Comparison of ENCODE assay signal across 8 mouse cellular contexts in the genomic region with DNA sequence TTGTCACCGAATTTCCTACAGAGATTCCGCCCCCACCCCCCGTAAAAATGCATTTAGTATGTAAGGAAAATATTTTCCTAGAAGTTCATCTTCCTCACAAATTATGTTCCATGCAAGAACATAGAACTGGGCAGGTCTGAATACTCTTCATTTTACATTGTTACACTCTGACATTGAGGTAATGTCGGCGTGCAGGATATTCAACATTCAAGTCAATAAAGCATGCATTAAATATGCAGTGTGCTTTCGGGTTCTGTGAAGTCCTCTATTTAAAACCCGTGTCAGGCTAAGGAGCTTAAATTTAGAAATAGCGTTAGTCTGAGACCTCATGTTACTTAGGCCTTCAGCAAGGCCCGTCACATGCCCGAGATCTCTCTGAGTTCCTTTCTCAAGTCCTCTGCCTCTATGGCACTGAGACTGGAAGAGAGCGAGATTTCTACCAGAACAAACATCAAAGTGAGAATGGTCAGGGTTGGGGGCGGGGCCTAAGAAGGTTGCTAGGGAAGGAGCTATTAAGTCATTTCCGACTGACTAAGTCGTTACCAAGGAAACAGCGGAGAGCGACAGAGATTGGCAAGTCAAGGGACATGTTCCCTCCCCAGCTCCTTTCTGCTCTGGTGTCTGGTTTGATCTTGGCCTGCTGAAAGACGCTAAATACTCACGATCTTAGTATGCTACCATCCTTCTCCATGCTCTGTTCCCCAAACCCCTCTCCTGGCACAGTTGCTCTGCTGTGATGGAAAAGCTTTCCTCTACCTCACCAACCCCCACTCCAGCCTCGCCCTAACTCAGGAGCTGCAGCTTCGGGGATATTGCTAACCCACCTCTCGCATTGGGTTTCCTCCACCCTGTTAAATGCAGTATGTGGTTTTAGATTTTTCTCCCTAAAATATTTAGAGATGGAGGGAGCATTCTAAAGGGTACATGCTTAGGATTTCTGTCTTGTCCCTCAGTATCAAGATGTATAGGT. TPM values are rescaled to one million over a fixed set of nuclear protein-coding genes. Genes with fewer than 3 reads are reported as not detected.
DNase-seq lines count a peak whose midpoint lies in the region; ATAC-seq and TF ChIP-seq lines count a peak whose summit lies in the region.

No protein-coding gene starts in this region.

- peak overlapping the region; percentile 67 for H3K27ac ChIP-seq in layer of hippocampus, adult 2 months
- H3K27ac ChIP-seq in neural tube, embryonic 13.5 days (replicated peaks) = peak overlapping the region; percentile 73

- ATAC-seq in frontal cortex, adult (ENCODE audit: low TSS enrichment) = peak; percentile 97
- ATAC-seq in hematopoietic stem cell, adult 5-6 weeks (replicated peaks in 1 of 2; ENCODE audit: insufficient read depth in 1 of 2, low FRiP score in 2 of 2, low TSS enrichment in 1 of 2, low read depth in 1 of 2, poor library complexity in 2 of 2, severe bottlenecking in 2 of 2) = peak; percentile 84 to 97
- ATAC-seq in neural tube, embryonic 13.5 days (ENCODE audit: low read depth) = peak; percentile 89

- no peak for TF ChIP-seq CTCF in layer of hippocampus, adult 2 months (conservative IDR thresholded peaks at IDR 0.05)

- peak; percentile 89 for DNase-seq in T-cell, adult 2 months (ENCODE audit: low spot score)
- DNase-seq in cerebellum, postnatal 10 days = peak; percentile 88 to 89
- DNase-seq in layer of hippocampus, adult 2 months (ENCODE audit: low spot score in 2 of 2) = peak; percentile 73 to 78
- DNase-seq in lung, adult 18-20 months = peak; percentile 81 to 86
- peak; percentile 87 for DNase-seq in testis, postnatal 10 days (ENCODE audit: low spot score)

- H3K4me1 ChIP-seq in neural tube, embryonic 13.5 days (replicated peaks) = peaks cover 31% of the 10 kb centered on the region

- H3K9me3 ChIP-seq in neural tube, embryonic 13.5 days = no peaks in the 10 kb centered on the region

- no peaks in the 10 kb centered on the region for H3K36me3 ChIP-seq in neural tube, embryonic 13.5 days

- WGBS in neural tube, embryonic 13.5 days = 23% methylated on average over 21 of the region's 21 CpGs

- peak overlapping the region; percentile 65 for H3K9ac ChIP-seq in neural tube, embryonic 13.5 days

- H3K27me3 ChIP-seq in neural tube, embryonic 13.5 days = no peaks in the 10 kb centered on the region

- peak overlapping the region; percentile 51 for H3K4me2 ChIP-seq in neural tube, embryonic 13.5 days

- H3K4me3 ChIP-seq in layer of hippocampus, adult 2 months = peak overlapping the region; percentile 47
- H3K4me3 ChIP-seq in neural tube, embryonic 13.5 days = peak overlapping the region; percentile 33

RNA-seq across cellular contexts. Expression of a gene that starts 2.9 kb away (rescaled TPM):
- total RNA-seq in hematopoietic stem cell, adult 5-6 weeks (2017) = 1.3 and 2.5 TPM in 2 replicates
- total RNA-seq in layer of hippocampus, adult 2 months (2021) = not detected
- 0.18 and 0.44 TPM in 2 replicates for polyA plus RNA-seq in neural tube, embryonic 13.5 days (2015; fragmentation: Nextera tagmentation; extraction: Ambion mirVana)

RNA-seq across cellular contexts. Expression of a gene that starts 21.2 kb away (rescaled TPM):
- 14.1 and 18.0 TPM in 2 replicates for total RNA-seq in hematopoietic stem cell, adult 5-6 weeks (2017)
- total RNA-seq in layer of hippocampus, adult 2 months (2021) = 1 to 10 TPM; 5.5 to 6.1 TPM
- polyA plus RNA-seq in neural tube, embryonic 13.5 days (2015; fragmentation: Nextera tagmentation; extraction: Ambion mirVana) = 8.3 and 8.5 TPM in 2 replicates

Comparison
In these comparisons a context has a peak if more than half of its experiments do, and no peak if none do; other contexts are left out.
1. Peak in every context shown above with its lines: DNase-seq, ATAC-seq, H3K4me3 ChIP-seq and H3K27ac ChIP-seq.